Mouse (Mus musculus) adrenal gland, postnatal 14 days (tissue): ENCODE measurements at regions not wholly inside any gene's neighbourhood (a gene's known extent, or its start where the extent isn't known, plus 50 kb on each side); places are given as distances from the start of the nearest gene placed in this dataset.
A peak's percentile ranks its signal among the peaks of the same experiment; 100 is the strongest.
"Not testable (repeated sequence)": the region's sequence is repeated elsewhere in the genome, so short reads cannot be mapped to it uniquely, and the experiment has no call there.

Experiments
- DNase-seq: peaks from one replicate; pipeline ENCODE4 v3.0.0; 2021; ENCODE audit warnings: mixed read lengths

GRCm38 (mm10) chr6:14632837-14633236 is 122.2 kb downstream of the Ppp1r3a start:
- DNase-seq, result no peak

- no peak for DNase-seq
Observed at GRCm38 (mm10) chr6:14631719-14632445, 123.2 kb downstream of the Ppp1r3a start.

- DNase-seq, result no peak
Observed at GRCm38 (mm10) chr6:14616629-14617028, 138.4 kb downstream of the Ppp1r3a start.

GRCm38 (mm10) chr6:14608076-14608475 is 147.0 kb downstream of the Ppp1r3a start:
- no peak for DNase-seq

GRCm38 (mm10) chr6:14600543-14601249 is 154.4 kb downstream of the Ppp1r3a start:
- no peak for DNase-seq

- DNase-seq, result no peak
Observed at GRCm38 (mm10) chr6:14596880-14597466, 158.1 kb downstream of the Ppp1r3a start.

GRCm38 (mm10) chr6:14585827-14586226 is 169.2 kb downstream of the Ppp1r3a start:
- no peak for DNase-seq

GRCm38 (mm10) chr6:14583829-14584228 is 171.2 kb downstream of the Ppp1r3a start:
- DNase-seq, result no peak

GRCm38 (mm10) chr6:14574607-14575006 is 180.5 kb downstream of the Ppp1r3a start:
- DNase-seq, result no peak

- DNase-seq, result no peak
Observed at GRCm38 (mm10) chr6:14573001-14573400, 182.1 kb downstream of the Ppp1r3a start.

GRCm38 (mm10) chr6:14540333-14540732 is 214.7 kb downstream of the Ppp1r3a start:
- DNase-seq, result no peak

GRCm38 (mm10) chr6:14529096-14529495 is 226.0 kb downstream of the Ppp1r3a start:
- no peak for DNase-seq

- no peak for DNase-seq
Observed at GRCm38 (mm10) chr6:14528564-14528963, 226.5 kb downstream of the Ppp1r3a start.

GRCm38 (mm10) chr6:14522742-14523141 is 232.3 kb downstream of the Ppp1r3a start:
- DNase-seq, result no peak

GRCm38 (mm10) chr6:14521321-14521720 is 233.8 kb downstream of the Ppp1r3a start:
- no peak for DNase-seq

- peak; percentile 35 for DNase-seq
Observed at GRCm38 (mm10) chr6:14504171-14504570, 250.9 kb downstream of the Ppp1r3a start.

- DNase-seq, result no peak
Observed at GRCm38 (mm10) chr6:14500663-14501062, 254.4 kb downstream of the Ppp1r3a start.

- not testable (repeated sequence) for DNase-seq
Observed at GRCm38 (mm10) chr6:14499882-14500281, 255.2 kb downstream of the Ppp1r3a start.

GRCm38 (mm10) chr6:14486642-14487041 is 268.4 kb downstream of the Ppp1r3a start:
- DNase-seq, result not testable (repeated sequence)

- no peak for DNase-seq
Observed at GRCm38 (mm10) chr6:14456394-14456793, 298.7 kb downstream of the Ppp1r3a start.

GRCm38 (mm10) chr6:14453321-14453720 is 301.8 kb downstream of the Ppp1r3a start:
- DNase-seq, result not testable (repeated sequence)

- DNase-seq, result no peak
Observed at GRCm38 (mm10) chr6:14431751-14432150, 323.3 kb downstream of the Ppp1r3a start.

- DNase-seq, result no peak
Observed at GRCm38 (mm10) chr6:14409772-14410171, 345.3 kb downstream of the Ppp1r3a start.
